Mouse (Mus musculus): ENCODE results near the gene Pkd2l1. TPM values are rescaled to one million over a fixed set of nuclear protein-coding genes. Genes with fewer than 3 reads are reported as not detected.

The Pkd2l1 gene
- polyA plus RNA-seq, 1 experiment from 2014 or later, result 0.16 TPM

GRCm38 (mm10) chr19:44117793-44118192, 74.4 kb downstream of the Pkd2l1 start:
- no peaks in the 10 kb centered on the region for H3K4me1 ChIP-seq
- no peaks in the 10 kb centered on the region for H3K27me3 ChIP-seq (ENCODE audit: poor library complexity, severe bottlenecking)
- H3K9me3 ChIP-seq, result no peaks in the 10 kb centered on the region
- H3K27ac ChIP-seq, result no peak overlapping the region
- peaks cover 95% of the 10 kb centered on the region for H3K36me3 ChIP-seq (replicated peaks)
- no peak overlapping the region for H3K4me3 ChIP-seq
- DNase-seq (ENCODE audit: extremely low spot score, low spot score), result no peak

- no peak overlapping the region for H3K4me3 ChIP-seq
- H3K4me1 ChIP-seq, result peaks cover 12% of the 10 kb centered on the region
- H3K36me3 ChIP-seq (replicated peaks), result peaks cover 79% of the 10 kb centered on the region
- H3K27me3 ChIP-seq (ENCODE audit: poor library complexity, severe bottlenecking), result no peaks in the 10 kb centered on the region
- DNase-seq (ENCODE audit: extremely low spot score, low spot score), result peak; percentile 24
- no peak overlapping the region for H3K27ac ChIP-seq
- H3K9me3 ChIP-seq, result no peaks in the 10 kb centered on the region
- 72% methylated on average over 7 of the region's 7 CpGs for WGBS
Observed at GRCm38 (mm10) chr19:44111706-44112105, 80.5 kb downstream of the Pkd2l1 start.

GRCm38 (mm10) chr19:44110356-44110755, 81.9 kb downstream of the Pkd2l1 start:
- Histone ChIP-seq H3K27ac (no peak overlapping the region), H3K27me3 (ENCODE audit: poor library complexity, severe bottlenecking) (no peaks in the 10 kb centered on the region), H3K4me1 (peaks cover 26% of the 10 kb centered on the region), H3K9me3 (no peaks in the 10 kb centered on the region), H3K4me3 (no peak overlapping the region), H3K36me3 (replicated peaks) (peaks cover 66% of the 10 kb centered on the region)
- WGBS, result 93% methylated on average over 9 of the region's 9 CpGs
- no peak for DNase-seq (ENCODE audit: extremely low spot score, low spot score)

- Histone ChIP-seq H3K4me3 (no peak overlapping the region), H3K27ac (no peak overlapping the region), H3K9me3 (no peaks in the 10 kb centered on the region), H3K4me1 (peaks cover 26% of the 10 kb centered on the region), H3K27me3 (ENCODE audit: poor library complexity, severe bottlenecking) (no peaks in the 10 kb centered on the region), H3K36me3 (replicated peaks) (peaks cover 53% of the 10 kb centered on the region)
- DNase-seq (ENCODE audit: extremely low spot score, low spot score), result no peak
Observed at GRCm38 (mm10) chr19:44108996-44109395, 83.2 kb downstream of the Pkd2l1 start.

DNA sequence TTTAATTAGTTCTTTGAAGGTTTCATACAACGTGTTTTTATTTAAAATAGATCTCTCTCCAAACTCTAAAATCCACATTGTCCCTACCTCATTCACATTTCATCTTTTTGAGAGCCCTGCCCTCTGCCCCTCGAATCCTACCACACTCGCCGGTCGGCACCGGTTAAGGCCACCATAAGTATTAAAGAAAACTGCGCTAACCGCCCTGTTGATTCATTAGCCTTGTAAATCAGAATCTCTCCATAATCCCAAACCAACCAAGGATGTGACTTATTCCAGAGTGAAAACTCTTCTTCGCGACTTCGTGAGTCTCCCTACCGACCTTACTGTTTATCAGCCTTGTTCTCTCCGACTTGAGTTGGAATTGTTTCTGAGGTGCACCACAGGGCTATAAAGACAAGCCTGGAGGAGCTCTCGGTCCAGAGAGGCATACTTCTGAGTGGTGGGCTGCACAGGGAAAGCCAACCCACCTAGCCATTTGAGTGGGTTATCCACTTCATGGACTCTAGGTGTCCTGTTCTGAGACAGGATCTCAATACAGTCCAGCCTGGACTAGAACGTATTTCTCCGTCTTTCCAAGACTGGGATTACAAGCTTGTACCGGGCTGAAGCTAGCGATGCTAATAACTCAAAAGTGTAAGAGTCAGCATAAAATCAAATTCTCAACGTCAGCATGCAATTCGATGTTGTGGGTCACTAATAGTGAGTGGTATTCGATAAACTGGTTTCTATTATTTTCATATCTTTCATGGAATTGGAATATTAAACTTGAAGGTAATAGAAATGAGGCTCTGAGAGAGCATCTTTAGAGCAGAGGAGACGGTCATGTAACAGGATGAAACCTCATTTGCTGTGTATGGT, 84.4 kb downstream of the Pkd2l1 start:
- WGBS, result 28% methylated on average over 22 of the region's 22 CpGs
- H3K4me3 ChIP-seq, result peak overlapping the region; percentile 100
- H3K9me3 ChIP-seq, result no peaks in the 10 kb centered on the region
- peaks cover 26% of the 10 kb centered on the region for H3K4me1 ChIP-seq
- H3K36me3 ChIP-seq (replicated peaks), result peaks cover 44% of the 10 kb centered on the region
- peak overlapping the region; percentile 95 for H3K27ac ChIP-seq
- no peak for DNase-seq (ENCODE audit: extremely low spot score, low spot score)
- H3K27me3 ChIP-seq (ENCODE audit: poor library complexity, severe bottlenecking), result no peaks in the 10 kb centered on the region

DNA sequence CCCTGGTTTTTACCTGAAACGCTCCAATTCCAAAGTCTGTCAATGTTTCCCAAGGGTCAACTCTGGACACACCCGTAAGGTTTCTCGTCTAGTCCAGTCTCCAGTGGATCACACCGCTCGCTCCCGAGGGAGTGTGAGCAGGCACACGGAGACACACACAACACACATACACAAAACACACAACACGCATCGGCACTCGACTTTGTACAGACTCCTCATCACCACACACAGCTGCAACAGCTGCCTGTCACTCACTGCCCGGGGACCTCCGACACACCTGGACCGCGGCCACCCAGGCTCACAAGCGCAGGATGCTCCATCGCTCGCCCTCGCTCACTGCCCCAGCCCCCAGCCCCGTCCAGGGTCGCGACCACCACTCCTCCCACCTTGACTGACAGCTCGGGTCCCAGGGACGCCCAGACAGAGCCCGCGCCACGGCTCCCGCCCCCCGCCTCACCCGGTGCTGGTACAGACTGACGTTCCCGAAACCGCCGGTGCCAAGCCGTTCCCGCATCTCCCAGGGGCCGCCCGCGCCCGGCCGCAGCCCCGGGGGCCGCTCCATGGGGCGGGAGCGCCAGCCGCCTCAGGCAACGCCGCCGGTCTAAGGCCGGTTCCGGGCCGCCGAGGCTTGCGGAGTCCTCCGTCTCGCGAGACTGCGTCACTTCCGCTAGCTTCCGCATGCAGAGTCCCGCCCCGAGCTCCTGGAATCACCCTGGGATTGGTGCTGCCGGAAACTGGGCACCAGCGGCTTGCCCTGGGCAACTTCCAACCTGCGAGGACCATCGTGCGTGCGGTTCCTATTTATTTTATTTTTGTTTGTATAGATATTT, 85.2 kb downstream of the Pkd2l1 start, which contains the start of gene Chuk:
Chuk (minus strand) TSS at position 650 of the 830 bp plus-strand sequence.
- H3K27ac ChIP-seq, result peak within 1 kb of the TSS; percentile 95
- H3K4me1 ChIP-seq, result peaks cover 26% of the 10 kb centered on the region
- peak; percentile 96 for DNase-seq (ENCODE audit: extremely low spot score, low spot score)
- peak within 1 kb of the TSS; percentile 100 for H3K4me3 ChIP-seq
- no peaks in the 10 kb centered on the region for H3K9me3 ChIP-seq
- H3K36me3 ChIP-seq (replicated peaks), result peaks cover 38% of the 10 kb centered on the region
- H3K27me3 ChIP-seq (ENCODE audit: poor library complexity, severe bottlenecking), result no peaks in the 10 kb centered on the region
- 1% methylated on average over 67 of the region's 67 CpGs for WGBS

DNA sequence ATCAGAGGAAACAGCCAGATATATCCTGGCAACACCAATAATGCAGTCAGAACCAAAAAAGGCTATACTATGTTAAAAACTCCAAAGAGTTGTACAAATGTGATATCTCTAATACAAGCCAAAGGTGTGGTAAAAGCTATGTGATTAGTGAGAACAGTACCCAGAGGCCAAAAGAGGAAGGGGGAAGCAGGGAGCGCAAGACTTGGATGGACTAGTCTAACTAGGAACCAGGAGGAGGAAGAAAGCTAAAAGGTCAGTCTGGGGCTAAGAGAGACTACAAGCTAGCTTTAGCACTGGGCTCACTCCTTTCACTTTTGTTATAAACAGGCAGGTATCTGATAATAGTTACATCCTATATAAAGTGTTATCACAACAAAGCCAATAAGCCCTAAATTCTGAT, 87.8 kb downstream of the Pkd2l1 start:
- peaks cover 26% of the 10 kb centered on the region for H3K4me1 ChIP-seq
- H3K27me3 ChIP-seq (ENCODE audit: poor library complexity, severe bottlenecking), result no peaks in the 10 kb centered on the region
- H3K27ac ChIP-seq, result no peak overlapping the region
- H3K4me3 ChIP-seq, result no peak overlapping the region
- H3K36me3 ChIP-seq (replicated peaks), result peaks cover 33% of the 10 kb centered on the region
- no peaks in the 10 kb centered on the region for H3K9me3 ChIP-seq
- no peak for DNase-seq (ENCODE audit: extremely low spot score, low spot score)
- 82% methylated on average over 1 of the region's 1 CpGs for WGBS

DNA sequence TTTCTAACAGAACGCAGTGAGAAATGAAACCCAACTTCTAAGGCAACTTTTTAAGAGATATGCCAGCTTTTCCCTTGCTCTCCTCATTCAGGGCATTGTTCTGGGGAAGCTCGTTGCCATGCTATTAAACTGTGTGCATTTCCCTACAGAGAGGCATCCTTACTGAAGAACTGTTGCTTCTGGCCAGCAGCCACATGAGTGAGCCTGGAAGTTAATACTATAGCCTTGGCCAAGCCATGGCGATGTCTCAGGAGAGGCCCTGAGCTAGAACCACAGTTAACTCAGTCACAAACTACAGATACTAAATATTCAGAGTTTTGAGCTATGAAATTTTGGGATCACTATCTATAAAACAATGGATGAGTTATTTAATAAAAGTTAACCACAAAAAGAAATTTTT, 89.2 kb downstream of the Pkd2l1 start:
- no peak overlapping the region for H3K27ac ChIP-seq

GRCm38 (mm10) chr19:44100840-44101239, 91.4 kb downstream of the Pkd2l1 start:
- Histone ChIP-seq H3K9me3 (peaks cover 3% of the 10 kb centered on the region; the same call in 1 of the 2 replicates), H3K27ac (no peak overlapping the region), H3K27me3 (ENCODE audit: poor library complexity, severe bottlenecking) (no peaks in the 10 kb centered on the region), H3K36me3 (replicated peaks) (peaks cover 61% of the 10 kb centered on the region), H3K4me3 (no peak overlapping the region), H3K4me1 (peaks cover 5% of the 10 kb centered on the region)
- no peak for DNase-seq (ENCODE audit: extremely low spot score, low spot score)

More for the DNA sequence above, 89.2 kb downstream of the Pkd2l1 start:
- H3K9me3 ChIP-seq, result no peaks in the 10 kb centered on the region
- WGBS, result 88% methylated on average over 3 of the region's 3 CpGs
- no peak overlapping the region for H3K4me3 ChIP-seq
- H3K4me1 ChIP-seq, result peaks cover 21% of the 10 kb centered on the region
- DNase-seq (ENCODE audit: extremely low spot score, low spot score), result no peak
- H3K27me3 ChIP-seq (ENCODE audit: poor library complexity, severe bottlenecking), result no peaks in the 10 kb centered on the region
- H3K36me3 ChIP-seq (replicated peaks), result peaks cover 40% of the 10 kb centered on the region

Other genes with a start within 250 kb of the Pkd2l1 start
- 0.21 and 0.48 TPM in 2 replicates for gene Cpn1, start 205.9 kb downstream of the Pkd2l1 start, polyA plus RNA-seq (2016; fragmentation: Nextera tagmentation; extraction: Ambion mirVana)
- gene Cyp2c23, start 163.2 kb downstream of the Pkd2l1 start, polyA plus RNA-seq (2016; fragmentation: Nextera tagmentation; extraction: Ambion mirVana), result not detected in 2 replicates
- 21.3 and 26.3 TPM in 2 replicates for gene Erlin1, start 122.7 kb downstream of the Pkd2l1 start, polyA plus RNA-seq (2016; fragmentation: Nextera tagmentation; extraction: Ambion mirVana)
- gene Chuk, start 85.0 kb downstream of the Pkd2l1 start, polyA plus RNA-seq (2016; fragmentation: Nextera tagmentation; extraction: Ambion mirVana), result 45.4 and 48.6 TPM in 2 replicates
- gene Cwf19l1, start 56.6 kb downstream of the Pkd2l1 start, polyA plus RNA-seq (2016; fragmentation: Nextera tagmentation; extraction: Ambion mirVana), result 44.1 and 44.3 TPM in 2 replicates
- gene Bloc1s2, start 46.0 kb downstream of the Pkd2l1 start, polyA plus RNA-seq (2016; fragmentation: Nextera tagmentation; extraction: Ambion mirVana), result 101 and 102 TPM in 2 replicates
- 0.22 and 0.59 TPM in 2 replicates for gene Scd3, start 10.8 kb upstream of the Pkd2l1 start, polyA plus RNA-seq (2016; fragmentation: Nextera tagmentation; extraction: Ambion mirVana)
- gene Scd2, start 101.2 kb upstream of the Pkd2l1 start, polyA plus RNA-seq (2016; fragmentation: Nextera tagmentation; extraction: Ambion mirVana), result 369 and 403 TPM in 2 replicates
- 0.06 TPM in 1 of 2 replicates, not detected in the other for gene Scd4, start 140.7 kb upstream of the Pkd2l1 start, polyA plus RNA-seq (2016; fragmentation: Nextera tagmentation; extraction: Ambion mirVana)
- gene Scd1, start 215.4 kb upstream of the Pkd2l1 start, polyA plus RNA-seq (2016; fragmentation: Nextera tagmentation; extraction: Ambion mirVana), result 21.8 and 23.4 TPM in 2 replicates

All from forebrain, embryonic 10.5 days (tissue).